Mouse (Mus musculus): ENCODE measurements around the gene Olfr433.
"Not testable (repeated sequence)": the region's sequence is repeated elsewhere in the genome, so short reads cannot be mapped to it uniquely, and the experiment has no call there.

The Olfr433 gene

DNA sequence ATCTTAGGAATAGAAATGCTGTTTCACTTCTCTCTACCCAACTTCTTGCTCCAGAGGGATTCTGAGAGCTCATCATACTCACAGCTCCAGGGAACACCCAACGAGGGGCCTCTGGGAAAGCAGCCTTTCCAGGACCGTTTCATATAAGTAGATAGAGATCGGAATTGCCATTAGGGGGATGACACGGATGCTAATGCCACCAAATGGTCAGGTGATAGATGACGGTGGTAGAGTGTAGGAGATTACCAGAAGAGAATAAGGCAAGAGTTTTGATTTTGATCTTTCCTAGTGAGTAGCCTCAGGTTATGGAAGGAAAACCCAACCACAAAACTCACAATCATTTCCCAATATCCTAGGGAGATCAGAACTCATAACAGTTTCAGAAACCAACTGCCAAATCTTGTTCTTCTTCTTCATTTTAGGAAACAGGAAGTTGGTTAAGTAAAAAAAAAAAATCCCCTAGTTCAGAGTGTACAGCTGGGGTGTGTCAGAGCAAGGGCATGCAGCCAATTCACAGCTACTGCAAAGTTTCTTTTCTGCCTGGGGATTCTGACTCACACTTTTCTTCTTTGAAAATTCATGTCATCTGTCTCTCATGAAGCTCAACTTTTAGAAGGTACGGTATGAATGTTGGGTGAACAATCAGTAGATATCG is at the start of gene Olfr433:
Olfr433 (plus strand) TSS at position 183 of the 655 bp plus-strand sequence.
- no peak for DNase-seq (ENCODE audit: low read depth, low spot score)

DNA sequence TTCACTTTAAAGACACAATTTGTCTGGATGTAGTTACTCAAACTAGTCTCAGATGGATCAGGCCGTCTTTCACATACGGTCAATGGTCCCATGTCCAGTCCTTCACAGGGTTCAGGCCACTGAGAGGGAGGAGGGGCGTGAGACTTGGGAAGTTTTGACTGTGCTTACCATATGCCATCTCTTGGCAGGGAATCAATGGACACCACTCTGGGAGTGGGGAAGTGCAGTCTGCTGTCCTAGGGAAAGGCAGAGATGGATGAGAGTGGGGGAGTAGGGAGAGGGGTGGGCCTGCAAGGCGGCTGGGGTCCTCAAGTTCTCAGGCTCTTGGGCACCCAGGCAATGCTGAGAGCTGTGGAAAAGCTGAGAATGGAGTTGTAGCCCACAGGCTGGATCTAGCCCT is 45.5 kb upstream of the Olfr433 start:
- DNase-seq (ENCODE audit: low read depth, low spot score) = no peak

DNA sequence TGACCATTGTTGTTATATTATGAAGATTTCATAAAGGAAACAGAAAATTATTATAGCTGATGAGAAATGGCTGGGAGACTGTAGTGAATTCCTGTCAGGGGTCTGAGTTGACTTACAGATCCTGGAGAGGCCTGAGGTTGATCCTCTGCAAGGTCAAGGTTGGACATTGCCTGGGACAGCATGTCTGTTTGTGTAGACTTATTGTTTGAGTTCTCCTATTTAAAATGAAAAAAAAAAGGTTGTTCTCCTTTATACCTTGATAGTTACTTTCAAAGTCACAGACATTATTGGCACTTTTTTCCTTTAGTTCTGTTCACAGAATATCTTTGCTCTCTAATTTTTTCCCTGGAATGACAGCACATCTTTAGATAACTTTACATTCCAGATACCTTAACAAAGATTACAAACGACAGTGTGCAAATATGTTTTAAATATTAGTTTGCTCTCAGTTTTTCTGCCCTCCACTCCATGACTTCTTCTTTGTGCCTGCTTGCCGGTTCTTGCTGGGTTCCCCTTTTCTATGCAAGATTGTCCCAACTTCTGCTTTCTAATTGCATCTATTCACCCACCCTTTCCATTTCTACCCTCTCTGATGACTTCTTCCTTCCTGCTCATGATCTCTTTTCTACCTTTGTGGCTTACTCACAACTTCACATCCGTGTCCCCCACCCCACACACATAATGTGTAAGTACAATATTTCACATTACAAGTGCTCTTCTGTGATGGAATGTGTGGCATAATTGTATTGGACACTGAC is 36.0 kb upstream of the Olfr433 start:
- not testable (repeated sequence) for DNase-seq (ENCODE audit: low read depth, low spot score)

DNA sequence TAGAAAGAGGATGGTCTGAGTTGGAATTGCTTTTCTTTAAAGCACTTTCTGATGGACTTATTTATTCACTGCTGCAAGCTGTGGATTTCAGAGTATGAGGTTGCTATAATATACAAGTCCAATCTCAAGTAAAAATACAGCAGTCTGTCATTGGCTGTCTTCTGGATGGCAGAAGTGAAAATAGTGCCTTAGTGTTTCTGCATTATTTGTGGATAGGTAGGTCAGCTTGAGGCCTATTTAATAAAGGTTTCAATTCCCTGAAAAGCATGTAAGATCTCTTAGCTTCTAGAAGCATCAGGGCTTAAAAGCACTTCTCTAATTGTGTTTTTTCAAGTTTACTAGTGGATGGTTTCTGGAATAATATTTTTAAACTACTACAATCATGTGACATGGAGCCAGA is 33.5 kb upstream of the Olfr433 start:
- not testable (repeated sequence) for DNase-seq (ENCODE audit: low read depth, low spot score)

DNA sequence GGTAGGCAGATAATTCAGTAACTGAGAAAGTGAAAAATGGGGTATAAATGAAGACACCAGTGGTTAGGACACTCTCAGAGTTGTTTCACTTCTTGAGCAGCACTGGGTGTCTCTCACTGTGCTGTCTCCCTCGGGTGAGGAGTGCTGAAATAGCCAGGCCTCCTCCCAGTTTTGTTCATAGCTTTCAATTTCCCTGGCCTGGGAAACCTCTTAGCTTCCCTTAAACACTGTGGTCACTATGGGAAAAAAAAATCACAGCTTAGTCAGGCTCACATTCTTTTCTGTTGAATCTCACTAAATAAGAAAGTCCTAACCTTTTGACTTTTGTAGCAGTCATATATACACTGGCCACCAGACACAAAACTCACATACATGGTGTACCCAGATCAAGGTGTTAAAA is 8.8 kb upstream of the Olfr433 start, which contains the start of gene Ifi205:
Ifi205 (minus strand) TSS at position 113 of the 400 bp plus-strand sequence.
- no peak for DNase-seq (ENCODE audit: low read depth, low spot score)

DNA sequence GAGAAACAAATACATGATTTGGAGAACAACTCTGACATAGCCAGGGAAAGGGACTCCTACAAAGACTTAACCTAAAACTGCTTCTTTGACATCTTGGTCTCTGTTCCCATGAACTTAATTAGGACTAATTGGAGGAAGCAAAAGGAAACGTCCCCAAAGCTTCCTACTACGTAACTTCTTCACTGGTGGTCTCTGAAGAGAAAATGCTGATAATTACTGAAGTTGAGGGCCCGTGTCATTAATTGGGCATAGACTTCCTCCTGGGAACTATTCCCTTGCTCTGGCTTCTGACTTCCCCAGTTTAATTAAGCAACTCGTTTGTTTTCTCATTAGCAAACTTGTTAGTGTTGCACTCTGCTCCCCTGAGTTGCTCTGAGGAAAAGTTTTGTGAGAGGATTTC is 4.7 kb upstream of the Olfr433 start:
- DNase-seq (ENCODE audit: low read depth, low spot score) = no peak

DNA sequence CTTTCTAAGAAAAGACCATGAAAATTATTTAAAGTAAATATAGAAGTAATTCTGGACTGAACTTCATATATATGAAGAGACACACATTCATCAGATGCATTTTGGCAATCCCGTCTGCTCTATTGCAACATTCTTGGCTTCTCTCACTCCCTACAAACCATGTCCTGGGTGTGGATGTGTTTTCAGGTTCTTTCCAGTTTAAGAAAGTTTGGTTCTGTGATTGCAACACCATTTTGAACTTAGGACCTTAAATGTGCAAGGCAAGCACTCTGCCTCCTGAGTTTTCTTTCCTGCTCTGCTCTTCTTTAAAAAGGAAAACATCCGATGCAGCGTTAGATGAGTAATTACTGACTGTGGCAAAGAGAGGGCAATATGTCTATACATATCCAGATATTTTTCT is 2.0 kb upstream of the Olfr433 start:
- DNase-seq (ENCODE audit: low read depth, low spot score) = no peak

DNA sequence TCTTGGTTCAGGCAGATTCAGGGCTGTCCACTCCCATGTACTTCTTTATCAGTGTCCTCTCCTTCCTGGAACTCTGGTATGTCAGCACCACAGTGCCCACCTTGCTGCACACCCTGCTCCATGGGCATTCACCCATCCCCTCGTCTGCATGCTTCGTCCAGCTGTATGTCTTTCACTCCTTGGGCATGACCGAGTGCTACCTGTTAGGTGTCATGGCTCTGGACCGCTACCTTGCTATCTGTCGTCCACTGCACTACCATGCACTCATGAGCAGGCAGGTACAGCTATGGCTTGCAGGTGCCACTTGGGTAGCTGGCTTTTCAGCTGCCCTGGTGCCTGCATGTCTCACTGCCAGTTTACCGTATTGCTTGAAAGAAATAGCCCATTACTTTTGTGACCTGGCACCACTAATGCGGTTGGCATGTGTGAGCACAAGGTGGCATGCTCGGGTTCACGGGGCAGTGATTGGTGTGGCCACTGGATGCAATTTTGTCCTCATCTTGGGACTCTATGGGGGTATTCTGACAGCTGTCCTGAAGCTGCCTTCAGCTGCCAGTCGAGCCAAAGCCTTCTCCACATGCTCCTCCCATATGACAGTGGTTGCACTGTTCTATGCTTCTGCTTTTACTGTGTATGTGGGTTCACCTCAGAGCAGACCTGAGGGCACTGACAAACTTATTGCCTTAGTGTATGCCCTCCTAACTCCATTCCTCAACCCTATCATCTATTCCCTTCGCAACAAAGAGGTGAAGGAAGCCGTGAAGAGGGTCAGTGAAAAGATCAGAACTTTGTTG is 1.8 kb downstream of the Olfr433 start:
- DNase-seq (ENCODE audit: low read depth, low spot score) = not testable (repeated sequence)

DNA sequence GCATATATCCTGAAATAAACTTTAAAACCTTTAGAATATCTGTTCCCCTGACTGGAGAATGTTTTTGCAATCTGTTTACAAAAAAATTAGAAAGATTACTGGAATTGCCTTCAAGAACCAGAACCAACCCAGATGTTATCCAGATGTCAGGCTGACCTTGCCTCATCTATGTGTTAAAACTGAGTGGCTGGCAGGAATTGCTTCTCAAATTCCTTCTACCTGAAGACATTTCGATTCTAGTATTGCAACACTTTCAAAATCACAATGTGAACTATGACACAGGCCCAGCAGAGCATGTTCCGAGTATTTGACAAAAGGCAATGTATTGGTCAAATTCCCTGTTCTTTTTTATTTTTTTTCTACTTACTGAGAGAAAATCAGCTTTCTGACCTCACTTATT is 3.9 kb downstream of the Olfr433 start:
- no peak for DNase-seq (ENCODE audit: low read depth, low spot score)

DNA sequence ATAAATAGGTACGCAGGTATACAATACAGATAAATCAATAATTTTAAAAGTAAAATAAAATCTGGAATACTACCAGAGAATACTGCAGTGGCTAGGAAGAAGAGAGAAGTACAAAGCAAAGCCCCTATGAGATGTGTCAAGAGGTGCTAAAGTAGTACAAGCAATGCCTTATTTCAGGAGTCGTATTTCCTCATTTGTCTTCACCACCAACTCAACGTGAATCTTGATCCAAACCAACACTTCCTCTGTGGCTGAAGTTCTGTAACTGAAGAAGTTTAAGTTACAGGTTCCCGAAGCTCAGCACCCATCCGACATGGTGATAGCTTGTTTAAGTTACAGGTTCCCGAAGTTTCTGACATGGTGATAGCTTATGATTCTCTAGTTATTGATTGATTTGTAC is 7.7 kb downstream of the Olfr433 start:
- DNase-seq (ENCODE audit: low read depth, low spot score) = not testable (repeated sequence)

DNA sequence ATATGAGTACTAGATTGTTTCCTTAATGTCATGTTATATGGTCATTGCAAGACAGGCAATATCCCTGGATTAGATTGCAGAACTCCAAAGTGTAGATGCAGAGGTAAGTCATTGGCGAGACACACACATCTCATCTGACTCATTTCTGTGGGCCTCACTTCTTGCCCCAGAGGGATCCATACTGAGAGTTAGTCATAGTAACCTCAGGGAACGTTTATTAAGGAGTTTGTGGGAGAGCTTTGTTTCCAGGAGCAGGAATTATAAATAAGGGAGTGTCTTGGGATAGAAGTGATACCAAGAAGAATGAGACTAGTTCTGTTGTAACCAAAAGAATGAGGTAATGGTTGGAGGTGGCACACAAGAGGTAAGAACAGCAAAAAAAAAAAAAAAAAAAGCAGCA is 8.4 kb downstream of the Olfr433 start, which contains the start of gene Olfr432:
Olfr432 (plus strand) TSS at position 313 of the 400 bp plus-strand sequence.
- no peak for DNase-seq (ENCODE audit: low read depth, low spot score)

DNA sequence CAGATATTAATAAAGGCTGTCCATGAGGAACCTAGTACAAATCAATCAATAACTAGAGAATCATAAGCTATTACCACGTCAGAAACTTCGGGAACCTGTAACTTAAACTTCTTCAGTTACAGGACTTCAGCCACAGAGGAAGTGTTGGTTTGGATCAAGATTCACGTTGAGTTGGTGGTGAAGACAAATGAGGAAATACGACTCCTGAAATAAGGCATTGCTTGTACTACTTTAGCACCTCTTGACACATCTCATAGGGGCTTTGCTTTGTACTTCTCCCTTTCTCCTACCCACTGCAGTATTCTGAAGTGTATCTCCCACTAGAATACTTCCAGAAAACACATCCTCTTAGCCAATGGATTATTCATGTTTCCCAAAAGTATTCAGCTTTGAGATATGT is 8.9 kb downstream of the Olfr433 start:
- not testable (repeated sequence) for DNase-seq (ENCODE audit: low read depth, low spot score)

DNA sequence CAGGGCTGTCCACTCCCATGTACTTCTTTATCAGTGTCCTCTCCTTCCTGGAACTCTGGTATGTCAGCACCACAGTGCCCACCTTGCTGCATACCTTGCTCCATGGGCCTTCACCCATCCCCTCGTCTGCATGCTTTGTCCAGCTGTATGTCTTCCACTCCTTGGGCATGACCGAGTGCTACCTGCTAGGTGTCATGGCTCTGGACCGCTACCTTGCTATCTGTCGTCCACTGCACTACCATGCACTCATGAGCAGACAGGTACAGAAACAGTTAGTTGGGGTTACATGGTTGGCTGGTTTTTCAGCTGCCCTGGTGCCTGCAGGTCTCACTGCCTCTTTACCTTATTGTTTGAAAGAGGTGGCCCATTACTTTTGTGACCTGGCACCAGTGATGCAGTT is 10.0 kb downstream of the Olfr433 start:
- DNase-seq (ENCODE audit: low read depth, low spot score) = no peak

DNA sequence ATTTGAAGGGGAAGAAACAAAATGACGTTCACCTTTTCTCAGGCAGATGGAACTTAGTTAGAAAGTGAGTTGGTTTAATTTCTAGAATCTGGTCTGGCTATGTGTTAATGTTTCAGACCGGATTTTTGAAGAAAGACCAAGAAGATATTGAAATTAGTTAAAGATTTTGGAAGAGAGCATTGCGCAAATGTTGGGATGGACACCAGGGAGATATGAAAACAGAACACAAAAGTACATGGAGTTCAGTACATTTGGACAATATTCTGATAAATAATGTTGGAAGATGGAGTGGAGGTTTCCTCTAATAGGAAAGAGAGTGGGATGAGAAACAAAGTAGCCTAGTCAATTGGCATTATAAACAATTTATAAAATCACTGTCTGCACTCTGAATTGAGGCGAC is 11.0 kb downstream of the Olfr433 start:
- DNase-seq (ENCODE audit: low read depth, low spot score) = no peak

DNA sequence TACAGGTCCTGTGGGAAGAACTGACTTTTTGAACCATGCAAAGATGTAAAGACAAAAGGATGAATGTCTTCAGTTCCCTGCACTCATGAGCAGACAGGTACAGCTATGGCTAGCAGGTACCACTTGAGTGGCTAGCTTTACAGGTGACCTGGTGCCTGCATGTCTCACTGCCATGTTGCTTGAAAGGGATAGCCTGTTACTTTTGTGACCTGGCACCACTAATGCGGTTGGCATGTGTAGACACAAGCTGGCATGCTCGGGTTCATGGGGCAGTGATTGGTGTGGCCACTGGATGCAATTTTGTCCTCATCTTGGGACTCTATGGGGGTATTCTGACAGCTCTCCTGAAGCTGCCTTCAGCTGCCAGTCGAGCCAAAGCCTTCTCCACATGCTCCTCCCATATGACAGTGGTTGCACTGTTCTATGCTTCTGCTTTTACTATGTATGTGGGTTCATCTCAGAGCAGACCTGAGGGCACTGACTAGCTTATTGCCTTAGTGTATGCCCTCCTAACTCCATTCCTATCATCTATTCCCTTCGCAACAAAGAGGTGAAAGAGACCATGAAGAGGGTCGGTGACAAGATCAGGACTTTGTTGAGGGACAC is 11.5 kb downstream of the Olfr433 start:
- DNase-seq (ENCODE audit: low read depth, low spot score) = no peak

DNA sequence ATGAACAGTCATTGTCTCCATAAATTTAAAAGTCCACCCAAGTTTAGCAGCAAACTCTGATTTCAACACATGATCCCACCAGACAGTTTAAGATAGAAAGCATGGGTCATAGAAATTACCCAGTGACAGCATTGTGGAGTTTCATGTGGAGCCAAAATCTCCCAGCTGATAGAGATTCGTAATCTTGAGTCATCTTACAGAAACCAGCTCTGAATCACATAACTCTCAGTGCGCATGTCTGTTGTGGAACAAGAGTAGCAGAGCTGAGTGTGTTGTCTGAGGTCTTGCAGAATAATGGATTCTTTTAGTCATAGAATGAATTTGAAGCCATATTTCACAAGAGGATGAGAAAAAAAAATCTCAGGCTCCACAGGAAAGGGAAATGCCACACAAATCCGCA is 12.5 kb downstream of the Olfr433 start:
- DNase-seq (ENCODE audit: low read depth, low spot score) = no peak

DNA sequence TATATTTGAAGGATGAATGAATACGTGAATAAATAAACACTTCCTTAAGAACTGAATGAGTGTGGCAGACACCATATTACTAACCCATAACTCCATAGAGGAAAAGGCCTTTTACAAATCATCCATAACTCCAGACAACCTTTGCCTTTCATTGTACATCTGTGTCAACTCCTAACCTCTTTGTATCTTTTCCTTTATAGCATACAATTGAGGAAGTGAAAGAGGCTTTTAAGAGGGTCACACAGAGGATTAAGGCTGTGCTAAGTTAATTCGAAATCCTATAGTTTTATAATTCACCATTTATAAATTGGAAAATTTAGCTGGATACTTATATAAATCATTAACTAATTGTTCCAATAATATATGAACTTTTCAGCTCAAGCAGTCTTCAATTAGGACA is 14.7 kb downstream of the Olfr433 start:
- no peak for DNase-seq (ENCODE audit: low read depth, low spot score)

DNA sequence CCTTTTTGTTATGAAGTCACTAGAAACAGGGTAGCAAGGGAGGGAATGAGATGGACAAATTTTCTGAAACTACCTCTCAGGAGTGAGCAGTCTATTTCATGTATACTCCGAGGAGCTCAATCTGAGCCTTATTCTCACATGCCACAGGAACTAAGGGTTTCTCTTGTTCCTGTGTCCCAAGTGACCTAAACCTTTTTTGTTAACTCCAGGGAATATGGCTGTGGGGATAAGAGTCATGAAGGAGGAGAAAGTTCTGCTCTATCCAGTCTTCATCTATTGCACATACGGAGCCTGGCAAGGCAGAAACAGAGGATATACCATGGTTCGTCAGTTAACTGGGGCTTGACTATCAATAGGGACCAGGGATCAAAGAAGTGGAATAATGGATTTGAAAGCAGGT is 25.8 kb downstream of the Olfr433 start, which contains the start of gene Olfr430:
Olfr430 (plus strand) TSS at position 301 of the 400 bp plus-strand sequence.
- no peak for DNase-seq (ENCODE audit: low read depth, low spot score)

DNA sequence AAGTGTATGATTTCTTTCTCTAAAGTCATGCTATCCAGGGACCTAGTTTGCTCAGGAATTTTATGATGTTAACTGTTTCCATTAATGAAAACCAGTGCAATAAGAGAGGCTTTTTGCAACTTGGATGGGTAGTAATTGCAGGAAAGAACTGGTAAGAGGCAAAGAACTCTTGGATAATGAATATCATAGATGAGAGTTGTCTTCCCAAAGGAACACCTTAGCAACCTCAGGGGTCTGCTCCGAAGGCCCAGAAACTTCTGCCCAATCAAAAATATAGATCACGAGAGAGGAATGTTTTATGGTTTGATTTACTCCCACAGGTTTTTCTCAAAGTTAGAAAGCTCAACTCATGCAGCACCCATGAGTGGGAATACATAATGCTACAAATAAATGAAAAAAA is 43.5 kb downstream of the Olfr433 start, which contains the start of gene Olfr429:
Olfr429 (plus strand) TSS at position 301 of the 400 bp plus-strand sequence.
- DNase-seq (ENCODE audit: low read depth, low spot score) = no peak
